Mouse (Mus musculus) megakaryocyte, embryonic 14.5 days (primary cell): ENCODE data around the gene Carmil2. TPM values are rescaled to one million over a fixed set of nuclear protein-coding genes. Genes with fewer than 3 reads are reported as not detected.
A peak's percentile ranks its signal among the peaks of the same experiment; 100 is the strongest.

Experiments
- H3K27me3 ChIP-seq: replicated peaks from 2 replicates; pipeline ENCODE3; 2012; ENCODE audit warnings: inconsistent platforms
- H3K36me3 ChIP-seq: replicated peaks from 2 replicates; pipeline ENCODE3; 2012; ENCODE audit warnings: low read length, inconsistent platforms, mixed read lengths
- H3K4me1 ChIP-seq: 2 replicates; pipeline ENCODE4 v1.6.1; 2012; ENCODE audit warnings: inconsistent platforms
- H3K4me3 ChIP-seq: replicated peaks from 2 replicates; pipeline ENCODE3; 2012; ENCODE audit warnings: moderate library complexity, mild to moderate bottlenecking, inconsistent platforms
- H3K9me3 ChIP-seq: 2 replicates; pipeline ENCODE4 v1.6.1; 2012; ENCODE audit warnings: inconsistent platforms
- FLI1 ChIP-seq: IDR thresholded peaks from 2 replicates; pipeline ENCODE4 v1.6.1; 2012; ENCODE audit warnings: low read length, inconsistent platforms, mixed read lengths
- GATA1 ChIP-seq: IDR thresholded peaks from 3 replicates; pipeline ENCODE4 v1.6.1; 2012; ENCODE audit warnings: mixed read lengths, low read length, inconsistent platforms, borderline replicate concordance
- polyA plus RNA-seq: library from polyadenylated mRNA; stranded (reverse); fragments of >175 nt; gene quantifications from 2 replicates; pipeline ENCODE4 v1.2.3, GENCODE M21; 2012; ENCODE audit warnings: low replicate concordance; ENCODE audit not compliant: insufficient read depth

Carmil2 gene
- polyA plus RNA-seq, 1 experiment: 22.9 TPM

GRCm38 (mm10) chr8:105716302-105716945 is 30.4 kb downstream of the Carmil2 start:
- Histone ChIP-seq H3K4me1 (peaks cover 50% of the 10 kb centered on the region), H3K9me3 (no peaks in the 10 kb centered on the region)
- TF ChIP-seq GATA1: no peak
- no peak for TF ChIP-seq FLI1

GRCm38 (mm10) chr8:105719637-105720036 is 33.6 kb downstream of the Carmil2 start:
- H3K4me3 ChIP-seq: no peak overlapping the region
- H3K36me3 ChIP-seq: peaks cover 82% of the 10 kb centered on the region
- TF ChIP-seq FLI1 (no peak), GATA1 (no peak)
- H3K27me3 ChIP-seq: no peaks in the 10 kb centered on the region
- no peaks in the 10 kb centered on the region for H3K9me3 ChIP-seq
- H3K4me1 ChIP-seq: peaks cover 59% of the 10 kb centered on the region

More at GRCm38 (mm10) chr8:105716302-105716945, 30.4 kb downstream of the Carmil2 start:
- H3K27me3 ChIP-seq: no peaks in the 10 kb centered on the region
- no peak overlapping the region for H3K4me3 ChIP-seq
- H3K36me3 ChIP-seq: peaks cover 63% of the 10 kb centered on the region

GRCm38 (mm10) chr8:105722861-105723260 is 36.8 kb downstream of the Carmil2 start:
- Histone ChIP-seq H3K36me3 (peaks cover 74% of the 10 kb centered on the region), H3K27me3 (no peaks in the 10 kb centered on the region), H3K9me3 (no peaks in the 10 kb centered on the region), H3K4me3 (no peak overlapping the region), H3K4me1 (peaks cover 68% of the 10 kb centered on the region)
- no peak for TF ChIP-seq FLI1
- no peak for TF ChIP-seq GATA1

GRCm38 (mm10) chr8:105725726-105726125 is 39.7 kb downstream of the Carmil2 start:
- Histone ChIP-seq H3K4me3 (no peak overlapping the region), H3K4me1 (peaks cover 79% of the 10 kb centered on the region), H3K36me3 (peaks cover 65% of the 10 kb centered on the region), H3K27me3 (no peaks in the 10 kb centered on the region), H3K9me3 (no peaks in the 10 kb centered on the region)
- TF ChIP-seq GATA1: no peak
- no peak for TF ChIP-seq FLI1

- Histone ChIP-seq H3K9me3 (no peaks in the 10 kb centered on the region), H3K4me1 (peaks cover 89% of the 10 kb centered on the region), H3K27me3 (no peaks in the 10 kb centered on the region), H3K36me3 (peaks cover 68% of the 10 kb centered on the region), H3K4me3 (peak overlapping the region; percentile 87)
- TF ChIP-seq FLI1: peak; percentile 83
- TF ChIP-seq GATA1: peak; percentile 87; the same call in 1 of the 3 replicates
Observed at GRCm38 (mm10) chr8:105727397-105728124, 41.5 kb downstream of the Carmil2 start.

- Histone ChIP-seq H3K9me3 (no peaks in the 10 kb centered on the region), H3K27me3 (no peaks in the 10 kb centered on the region), H3K36me3 (peaks cover 42% of the 10 kb centered on the region), H3K4me1 (peaks cover 75% of the 10 kb centered on the region), H3K4me3 (no peak overlapping the region)
- TF ChIP-seq GATA1: no peak
- TF ChIP-seq FLI1: no peak
Observed at GRCm38 (mm10) chr8:105732186-105732585, 46.1 kb downstream of the Carmil2 start.

- H3K4me1 ChIP-seq: peaks cover 49% of the 10 kb centered on the region
- no peaks in the 10 kb centered on the region for H3K9me3 ChIP-seq
- H3K4me3 ChIP-seq: no peak overlapping the region
- TF ChIP-seq GATA1 (no peak), FLI1 (no peak)
- H3K27me3 ChIP-seq: no peaks in the 10 kb centered on the region
- H3K36me3 ChIP-seq: peaks cover 32% of the 10 kb centered on the region
Observed at GRCm38 (mm10) chr8:105739216-105739615, 53.1 kb downstream of the Carmil2 start.

GRCm38 (mm10) chr8:105743301-105743700 is 57.2 kb downstream of the Carmil2 start:
- no peak overlapping the region for H3K4me3 ChIP-seq
- TF ChIP-seq GATA1: no peak
- TF ChIP-seq FLI1: no peak
- no peaks in the 10 kb centered on the region for H3K9me3 ChIP-seq
- no peaks in the 10 kb centered on the region for H3K27me3 ChIP-seq
- H3K36me3 ChIP-seq: peaks cover 36% of the 10 kb centered on the region
- peaks cover 68% of the 10 kb centered on the region for H3K4me1 ChIP-seq

Other genes starting within 250 kb of the Carmil2 start
- 2.5 and 3.3 TPM in 2 replicates for gene Tppp3, start 214.7 kb upstream of the Carmil2 start, polyA plus RNA-seq
- 5.4 and 9.0 TPM in 2 replicates for gene Zdhhc1, start 189.4 kb upstream of the Carmil2 start, polyA plus RNA-seq
- gene Hsd11b2, start 167.5 kb upstream of the Carmil2 start, polyA plus RNA-seq: 0.12 TPM in 1 of 2 replicates, not detected in the other
- 19.8 and 57.3 TPM in 2 replicates for gene Atp6v0d1, start 120.2 kb upstream of the Carmil2 start, polyA plus RNA-seq
- 19.3 and 27.7 TPM in 2 replicates for gene Ripor1, start 81.0 kb upstream of the Carmil2 start, polyA plus RNA-seq
- 18.1 and 68.4 TPM in 2 replicates for gene Ctcf, start 49.7 kb upstream of the Carmil2 start, polyA plus RNA-seq
- gene Agrp, start 48.9 kb upstream of the Carmil2 start, polyA plus RNA-seq: not detected in 2 replicates
- gene Acd, start 14.8 kb downstream of the Carmil2 start, polyA plus RNA-seq: 26.9 and 57.9 TPM in 2 replicates
- gene Pard6a, start 14.9 kb downstream of the Carmil2 start, polyA plus RNA-seq: 7.8 and 19.1 TPM in 2 replicates
- not detected in 2 replicates for gene 4933405L10Rik, start 21.4 kb downstream of the Carmil2 start, polyA plus RNA-seq
- 22.7 and 26.1 TPM in 2 replicates for gene Enkd1, start 21.9 kb downstream of the Carmil2 start, polyA plus RNA-seq
- 3.0 and 9.7 TPM in 2 replicates for gene Gfod2, start 72.4 kb downstream of the Carmil2 start, polyA plus RNA-seq
- gene Ranbp10, start 141.1 kb downstream of the Carmil2 start, polyA plus RNA-seq: 10.3 and 11.1 TPM in 2 replicates
- not detected in 2 replicates for gene Tsnaxip1, start 141.5 kb downstream of the Carmil2 start, polyA plus RNA-seq
- gene Cenpt, start 167.0 kb downstream of the Carmil2 start, polyA plus RNA-seq: 22.5 and 23.5 TPM in 2 replicates
- gene Thap11, start 168.9 kb downstream of the Carmil2 start, polyA plus RNA-seq: 12.4 and 38.2 TPM in 2 replicates
- gene Nutf2, start 174.3 kb downstream of the Carmil2 start, polyA plus RNA-seq: 5.8 and 51.6 TPM in 2 replicates
- 8.0 and 13.1 TPM in 2 replicates for gene Edc4, start 194.6 kb downstream of the Carmil2 start, polyA plus RNA-seq
- 0.22 TPM in 1 of 2 replicates, not detected in the other for gene Nrn1l, start 207.3 kb downstream of the Carmil2 start, polyA plus RNA-seq
- 5.6 and 11.1 TPM in 2 replicates for gene Pskh1, start 214.2 kb downstream of the Carmil2 start, polyA plus RNA-seq
- gene Ctrl, start 247.6 kb downstream of the Carmil2 start, polyA plus RNA-seq: 0.39 TPM in 1 of 2 replicates, not detected in the other